Mouse (Mus musculus): ENCODE measurements around the gene Lrrc31. TPM values are rescaled to one million over a fixed set of nuclear protein-coding genes. Genes with fewer than 3 reads are reported as not detected.
A peak's percentile ranks its signal among the peaks of the same experiment; 100 is the strongest.

The Lrrc31 gene
- total and polyA plus RNA-seq, 2 experiments from 2014 or later = 0.14 to 0.99 TPM

GRCm38 (mm10) chr3:30710191-30710590, 10.5 kb upstream of the Lrrc31 start:
- 70% methylated on average over 6 of the region's 6 CpGs for WGBS
- no peak for DNase-seq (ENCODE audit: low spot score)
- TF ChIP-seq CTCF (IDR thresholded peaks at IDR 0.05; ENCODE audit: low read depth) (no peak), EP300 (IDR thresholded peaks at IDR 0.05; ENCODE audit: low read depth) (no peak)
- H3K27ac ChIP-seq (ENCODE audit: low read depth) = no peak overlapping the region
- no peaks in the 10 kb centered on the region for H3K27me3 ChIP-seq (ENCODE audit: control insufficient read depth, insufficient read depth, low read length)
- H3K4me2 ChIP-seq (ENCODE audit: low read depth, low read length) = no peak overlapping the region
- no peaks in the 10 kb centered on the region for H3K9me3 ChIP-seq (replicated peaks; ENCODE audit: control insufficient read depth, low read length)
- no peaks in the 10 kb centered on the region for H3K4me1 ChIP-seq (ENCODE audit: control insufficient read depth, insufficient read depth)
- no peak overlapping the region for H3K4me3 ChIP-seq (ENCODE audit: low read depth, low read length)
- no peak overlapping the region for H3K9ac ChIP-seq (replicated peaks; ENCODE audit: low read depth, low read length)
- no peaks in the 10 kb centered on the region for H3K36me3 ChIP-seq (replicated peaks; ENCODE audit: control insufficient read depth, insufficient read depth, low read length)
- no peak for ATAC-seq (ENCODE audit: insufficient read depth, low read depth)

- Histone ChIP-seq H3K36me3 (replicated peaks; ENCODE audit: control insufficient read depth, insufficient read depth, low read length) (no peaks in the 10 kb centered on the region), H3K4me2 (ENCODE audit: low read depth, low read length) (no peak overlapping the region), H3K27me3 (ENCODE audit: control insufficient read depth, insufficient read depth, low read length) (no peaks in the 10 kb centered on the region), H3K9ac (replicated peaks; ENCODE audit: low read depth, low read length) (no peak overlapping the region), H3K9me3 (replicated peaks; ENCODE audit: control insufficient read depth, low read length) (no peaks in the 10 kb centered on the region), H3K4me1 (ENCODE audit: control insufficient read depth, insufficient read depth) (no peaks in the 10 kb centered on the region), H3K27ac (ENCODE audit: low read depth) (no peak overlapping the region), H3K4me3 (ENCODE audit: low read depth, low read length) (no peak overlapping the region)
- TF ChIP-seq EP300 (IDR thresholded peaks at IDR 0.05; ENCODE audit: low read depth) (no peak), CTCF (IDR thresholded peaks at IDR 0.05; ENCODE audit: low read depth) (no peak)
- no peak for DNase-seq (ENCODE audit: low spot score)
- ATAC-seq (ENCODE audit: insufficient read depth, low read depth) = no peak
- 48% methylated on average over 4 of the region's 4 CpGs for WGBS
These were observed 7.1 kb upstream of the Lrrc31 start for GRCm38 (mm10) chr3:30706614-30707276.

DNA sequence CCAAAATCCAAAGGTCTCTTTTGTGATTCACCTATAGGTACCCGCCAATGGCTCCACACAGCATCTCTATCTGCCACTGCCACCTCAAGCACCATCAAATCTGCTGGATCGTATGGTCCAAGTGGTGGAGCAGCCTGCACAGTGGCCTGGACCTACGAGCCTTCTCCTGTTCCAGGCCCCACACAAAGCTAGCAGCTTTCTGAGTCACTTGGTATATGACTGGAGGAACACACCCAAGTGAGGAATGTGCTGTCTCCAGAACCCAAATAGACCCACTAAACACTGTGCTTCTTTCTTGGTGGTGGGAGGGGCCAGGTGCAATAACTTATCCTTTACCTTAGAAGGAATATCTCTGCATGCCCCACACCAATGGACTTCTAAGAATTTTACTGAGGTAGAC, 6.3 kb upstream of the Lrrc31 start:
- 79% methylated on average over 3 of the region's 3 CpGs for WGBS

DNA sequence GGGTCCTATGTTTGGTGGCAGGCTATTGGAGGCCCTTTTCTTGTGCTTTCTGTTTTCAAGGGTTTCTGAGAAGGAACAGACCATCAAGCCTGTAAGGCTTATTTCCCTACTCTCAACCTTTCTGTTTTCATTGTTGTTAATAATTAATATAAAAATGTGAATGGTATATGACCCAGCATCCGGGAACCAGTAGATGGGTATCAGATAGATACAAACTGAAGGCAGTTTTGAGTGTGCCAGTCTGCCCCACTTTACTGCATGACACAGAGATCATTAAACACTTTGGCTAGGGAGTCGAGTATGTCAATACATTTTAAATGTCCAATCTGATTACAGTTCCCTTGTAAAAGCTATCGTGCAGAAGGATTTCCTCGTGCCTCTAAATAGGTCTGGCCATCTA, 1.8 kb downstream of the Lrrc31 start:
- Histone ChIP-seq H3K27ac (ENCODE audit: low read depth) (no peak overlapping the region), H3K36me3 (replicated peaks; ENCODE audit: control insufficient read depth, insufficient read depth, low read length) (no peaks in the 10 kb centered on the region), H3K4me2 (ENCODE audit: low read depth, low read length) (no peak overlapping the region), H3K4me3 (ENCODE audit: low read depth, low read length) (no peak overlapping the region), H3K4me1 (ENCODE audit: control insufficient read depth, insufficient read depth) (0 out of 2 replicates have a peak, but pooled peaks cover 3% of the 10 kb centered on the region), H3K9ac (replicated peaks; ENCODE audit: low read depth, low read length) (no peak overlapping the region), H3K27me3 (ENCODE audit: control insufficient read depth, insufficient read depth, low read length) (no peaks in the 10 kb centered on the region), H3K9me3 (replicated peaks; ENCODE audit: control insufficient read depth, low read length) (no peaks in the 10 kb centered on the region)
- no peak for TF ChIP-seq EP300 (IDR thresholded peaks at IDR 0.05; ENCODE audit: low read depth)
- no peak for TF ChIP-seq CTCF (IDR thresholded peaks at IDR 0.05; ENCODE audit: low read depth)
- WGBS = 61% methylated on average over 4 of the region's 4 CpGs
- DNase-seq (ENCODE audit: low spot score) (no peak), ATAC-seq (ENCODE audit: insufficient read depth, low read depth) (no peak)

More for the DNA sequence above, 6.3 kb upstream of the Lrrc31 start:
- no peak overlapping the region for H3K4me3 ChIP-seq (ENCODE audit: low read depth, low read length)
- ATAC-seq (ENCODE audit: insufficient read depth, low read depth) (no peak), DNase-seq (ENCODE audit: low spot score) (no peak)
- no peaks in the 10 kb centered on the region for H3K4me1 ChIP-seq (ENCODE audit: control insufficient read depth, insufficient read depth)
- H3K27ac ChIP-seq (ENCODE audit: low read depth) = no peak overlapping the region
- H3K36me3 ChIP-seq (replicated peaks; ENCODE audit: control insufficient read depth, insufficient read depth, low read length) = no peaks in the 10 kb centered on the region
- TF ChIP-seq CTCF (IDR thresholded peaks at IDR 0.05; ENCODE audit: low read depth) = no peak
- TF ChIP-seq EP300 (IDR thresholded peaks at IDR 0.05; ENCODE audit: low read depth) = no peak
- H3K27me3 ChIP-seq (ENCODE audit: control insufficient read depth, insufficient read depth, low read length) = no peaks in the 10 kb centered on the region
- H3K9ac ChIP-seq (replicated peaks; ENCODE audit: low read depth, low read length) = no peak overlapping the region
- no peaks in the 10 kb centered on the region for H3K9me3 ChIP-seq (replicated peaks; ENCODE audit: control insufficient read depth, low read length)
- no peak overlapping the region for H3K4me2 ChIP-seq (ENCODE audit: low read depth, low read length)

DNA sequence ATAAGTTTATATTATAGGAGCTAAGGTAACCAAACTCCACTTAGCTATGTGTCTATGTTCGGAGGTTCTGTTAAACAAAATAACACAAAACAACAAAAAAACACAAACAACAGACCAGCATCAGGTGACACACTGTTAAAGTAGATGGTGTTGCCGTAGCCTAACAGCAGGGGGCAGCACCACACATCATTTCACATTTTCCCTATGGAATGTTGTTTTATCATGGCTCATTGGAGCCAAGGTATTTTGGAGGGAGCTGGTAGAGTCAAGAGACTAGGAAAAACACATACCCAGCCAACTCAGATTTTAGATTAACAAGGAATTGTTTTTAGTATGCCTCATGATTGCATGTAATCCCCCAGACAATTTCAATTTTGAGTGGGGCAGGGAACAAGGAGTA, 3.3 kb downstream of the Lrrc31 start:
- Histone ChIP-seq H3K27me3 (ENCODE audit: control insufficient read depth, insufficient read depth, low read length) (no peaks in the 10 kb centered on the region), H3K4me2 (ENCODE audit: low read depth, low read length) (no peak overlapping the region), H3K36me3 (replicated peaks; ENCODE audit: control insufficient read depth, insufficient read depth, low read length) (no peaks in the 10 kb centered on the region), H3K4me3 (ENCODE audit: low read depth, low read length) (no peak overlapping the region), H3K4me1 (ENCODE audit: control insufficient read depth, insufficient read depth) (0 out of 2 replicates have a peak, but pooled peaks cover 3% of the 10 kb centered on the region), H3K9me3 (replicated peaks; ENCODE audit: control insufficient read depth, low read length) (no peaks in the 10 kb centered on the region), H3K27ac (ENCODE audit: low read depth) (no peak overlapping the region), H3K9ac (replicated peaks; ENCODE audit: low read depth, low read length) (no peak overlapping the region)
- WGBS = 14% methylated on average over 2 of the region's 2 CpGs
- TF ChIP-seq EP300 (IDR thresholded peaks at IDR 0.05; ENCODE audit: low read depth) = no peak
- peak; percentile 85 for TF ChIP-seq CTCF (IDR thresholded peaks at IDR 0.05; ENCODE audit: low read depth)
- ATAC-seq (ENCODE audit: insufficient read depth, low read depth) (peak; percentile 62; the same call in 1 of the 2 replicates), DNase-seq (ENCODE audit: low spot score) (peak; percentile 55)

- Histone ChIP-seq H3K27ac (ENCODE audit: low read depth) (no peak overlapping the region), H3K27me3 (ENCODE audit: control insufficient read depth, insufficient read depth, low read length) (no peaks in the 10 kb centered on the region), H3K4me3 (ENCODE audit: low read depth, low read length) (no peak overlapping the region), H3K4me1 (ENCODE audit: control insufficient read depth, insufficient read depth) (0 out of 2 replicates have a peak, but pooled peaks cover 3% of the 10 kb centered on the region), H3K9me3 (replicated peaks; ENCODE audit: control insufficient read depth, low read length) (no peaks in the 10 kb centered on the region), H3K36me3 (replicated peaks; ENCODE audit: control insufficient read depth, insufficient read depth, low read length) (no peaks in the 10 kb centered on the region), H3K9ac (replicated peaks; ENCODE audit: low read depth, low read length) (no peak overlapping the region), H3K4me2 (ENCODE audit: low read depth, low read length) (no peak overlapping the region)
- ATAC-seq (ENCODE audit: insufficient read depth, low read depth) (no peak), DNase-seq (ENCODE audit: low spot score) (no peak)
- TF ChIP-seq CTCF (IDR thresholded peaks at IDR 0.05; ENCODE audit: low read depth) (no peak), EP300 (IDR thresholded peaks at IDR 0.05; ENCODE audit: low read depth) (no peak)
- 91% methylated on average over 2 of the region's 2 CpGs for whole genome bisulfite sequencing
These were observed 4.0 kb downstream of the Lrrc31 start for GRCm38 (mm10) chr3:30695661-30696060.
